Mouse (Mus musculus): Measurements from ENCODE around the gene Foxm1. TPM values are rescaled to one million over a fixed set of nuclear protein-coding genes. Genes with fewer than 3 reads are reported as not detected.

Foxm1 gene
- total and polyA plus RNA-seq, 3 experiments = 0.65 to 0.89 (median 0.80) TPM

- DNase-seq = no peak
- H3K9ac ChIP-seq (ENCODE audit: low read depth, low read length) = no peak overlapping the region
- TF ChIP-seq POLR2A (IDR thresholded peaks at IDR 0.05; ENCODE audit: insufficient read depth, low read depth, low read length) (no peak), EP300 (IDR thresholded peaks at IDR 0.05; ENCODE audit: insufficient read depth, low read depth, low read length) (no peak), CTCF (IDR thresholded peaks at IDR 0.05) (no peak)
- no peak overlapping the region for H3K27ac ChIP-seq
- H3K4me1 ChIP-seq (ENCODE audit: control insufficient read depth, insufficient read depth, low read length) = peaks cover 2% of the 10 kb centered on the region; the same call in 1 of the 2 replicates
- no peaks in the 10 kb centered on the region for H3K79me2 ChIP-seq (replicated peaks; ENCODE audit: control insufficient read depth, insufficient read depth, low read length)
- 72% methylated on average over 3 of the region's 3 CpGs for WGBS
- H3K27me3 ChIP-seq (ENCODE audit: control insufficient read depth, insufficient read depth, low read length) = no peaks in the 10 kb centered on the region
- intact Hi-C loops (cut with DNase I) = no loop called here
- H3K36me3 ChIP-seq (ENCODE audit: control insufficient read depth, insufficient read depth, low read length) = no peaks in the 10 kb centered on the region
- H3K4me3 ChIP-seq = no peak overlapping the region
These were observed 8.6 kb upstream of the Foxm1 start for GRCm38 (mm10) chr6:128354140-128354539.

GRCm38 (mm10) chr6:128355201-128355681 is 7.5 kb upstream of the Foxm1 start:
- Histone ChIP-seq H3K9ac (ENCODE audit: low read depth, low read length) (peak overlapping the region; percentile 75), H3K79me2 (replicated peaks; ENCODE audit: control insufficient read depth, insufficient read depth, low read length) (no peaks in the 10 kb centered on the region), H3K27me3 (ENCODE audit: control insufficient read depth, insufficient read depth, low read length) (no peaks in the 10 kb centered on the region), H3K36me3 (ENCODE audit: control insufficient read depth, insufficient read depth, low read length) (no peaks in the 10 kb centered on the region), H3K4me3 (peak overlapping the region; percentile 63), H3K4me1 (ENCODE audit: control insufficient read depth, insufficient read depth, low read length) (peaks cover 2% of the 10 kb centered on the region; the same call in 1 of the 2 replicates), H3K27ac (peak overlapping the region; percentile 82)
- WGBS = under 1% methylated on average over 28 of the region's 28 CpGs
- DNase-seq = no peak
- intact Hi-C loops (cut with DNase I) = no loop called here
- TF ChIP-seq CTCF (IDR thresholded peaks at IDR 0.05) = no peak
- no peak for TF ChIP-seq POLR2A (IDR thresholded peaks at IDR 0.05; ENCODE audit: insufficient read depth, low read depth, low read length)
- 0 out of 2 replicates have a peak, but pooled peaks have one; percentile 3 for TF ChIP-seq EP300 (IDR thresholded peaks at IDR 0.05; ENCODE audit: insufficient read depth, low read depth, low read length)

- peak within 1 kb of the TSS; percentile 63 for H3K4me3 ChIP-seq
- WGBS = under 1% methylated on average over 37 of the region's 42 CpGs
- intact Hi-C loops (cut with DNase I) = no loop called here
- no peaks in the 10 kb centered on the region for H3K27me3 ChIP-seq (ENCODE audit: control insufficient read depth, insufficient read depth, low read length)
- peaks cover 2% of the 10 kb centered on the region; the same call in 1 of the 2 replicates for H3K4me1 ChIP-seq (ENCODE audit: control insufficient read depth, insufficient read depth, low read length)
- peak; percentile 95 for DNase-seq
- no peaks in the 10 kb centered on the region for H3K36me3 ChIP-seq (ENCODE audit: control insufficient read depth, insufficient read depth, low read length)
- H3K79me2 ChIP-seq (replicated peaks; ENCODE audit: control insufficient read depth, insufficient read depth, low read length) = no peaks in the 10 kb centered on the region
- H3K27ac ChIP-seq = peak within 1 kb of the TSS; percentile 82
- peak within 1 kb of the TSS; percentile 75 for H3K9ac ChIP-seq (ENCODE audit: low read depth, low read length)
- TF ChIP-seq POLR2A (IDR thresholded peaks at IDR 0.05; ENCODE audit: insufficient read depth, low read depth, low read length) (peak; percentile 54), EP300 (IDR thresholded peaks at IDR 0.05; ENCODE audit: insufficient read depth, low read depth, low read length) (no peak)
These were observed 6.9 kb upstream of the Foxm1 start, which contains the start of gene Tulp3 for GRCm38 (mm10) chr6:128355726-128356416. Tulp3 (minus strand) TSS chr6:128355851.

GRCm38 (mm10) chr6:128358999-128359398 is 3.8 kb upstream of the Foxm1 start:
- Histone ChIP-seq H3K9ac (ENCODE audit: low read depth, low read length) (no peak overlapping the region), H3K4me1 (ENCODE audit: control insufficient read depth, insufficient read depth, low read length) (peaks cover 2% of the 10 kb centered on the region; the same call in 1 of the 2 replicates), H3K4me3 (no peak overlapping the region), H3K27me3 (ENCODE audit: control insufficient read depth, insufficient read depth, low read length) (no peaks in the 10 kb centered on the region), H3K27ac (no peak overlapping the region), H3K79me2 (replicated peaks; ENCODE audit: control insufficient read depth, insufficient read depth, low read length) (no peaks in the 10 kb centered on the region), H3K36me3 (ENCODE audit: control insufficient read depth, insufficient read depth, low read length) (no peaks in the 10 kb centered on the region)
- TF ChIP-seq EP300 (IDR thresholded peaks at IDR 0.05; ENCODE audit: insufficient read depth, low read depth, low read length) (peak; percentile 44; the same call in 1 of the 2 replicates), POLR2A (IDR thresholded peaks at IDR 0.05; ENCODE audit: insufficient read depth, low read depth, low read length) (no peak), CTCF (IDR thresholded peaks at IDR 0.05) (peak; percentile 96)
- WGBS = 25% methylated on average over 2 of the region's 2 CpGs
- peak; percentile 50 to 79 for DNase-seq
- intact Hi-C loops (cut with DNase I) = loop anchor here (1.0 kb wide), 1 partner anchor 41 kb away; no protein-coding TSS in a partner anchor

GRCm38 (mm10) chr6:128361901-128362300 is 866 bp upstream of the Foxm1 start:
- H3K27ac ChIP-seq = peak overlapping the region; percentile 80
- intact Hi-C loops (cut with DNase I) = loop anchor here (5.0 kb wide), 2 partner anchors 50 to 160 kb away; no protein-coding TSS in a partner anchor
- no peaks in the 10 kb centered on the region for H3K27me3 ChIP-seq (ENCODE audit: control insufficient read depth, insufficient read depth, low read length)
- no peaks in the 10 kb centered on the region; the same call in 1 of the 2 replicates for H3K79me2 ChIP-seq (replicated peaks; ENCODE audit: control insufficient read depth, insufficient read depth, low read length)
- peak overlapping the region; percentile 83 for H3K4me3 ChIP-seq
- 25% methylated on average over 9 of the region's 9 CpGs for WGBS
- H3K9ac ChIP-seq (ENCODE audit: low read depth, low read length) = peak overlapping the region; percentile 84
- H3K36me3 ChIP-seq (ENCODE audit: control insufficient read depth, insufficient read depth, low read length) = no peaks in the 10 kb centered on the region
- TF ChIP-seq CTCF (IDR thresholded peaks at IDR 0.05) (no peak), EP300 (IDR thresholded peaks at IDR 0.05; ENCODE audit: insufficient read depth, low read depth, low read length) (no peak), POLR2A (IDR thresholded peaks at IDR 0.05; ENCODE audit: insufficient read depth, low read depth, low read length) (no peak)
- no peak for DNase-seq
- H3K4me1 ChIP-seq (ENCODE audit: control insufficient read depth, insufficient read depth, low read length) = peaks cover 1% of the 10 kb centered on the region; the same call in 1 of the 2 replicates

Data from heart, adult 2 months (tissue).